Mouse (Mus musculus): ENCODE measurements at regions not wholly inside any gene's neighbourhood (a gene's known extent, or its start where the extent isn't known, plus 50 kb on each side); places are given as distances from the start of the nearest gene placed in this dataset.

DNA sequence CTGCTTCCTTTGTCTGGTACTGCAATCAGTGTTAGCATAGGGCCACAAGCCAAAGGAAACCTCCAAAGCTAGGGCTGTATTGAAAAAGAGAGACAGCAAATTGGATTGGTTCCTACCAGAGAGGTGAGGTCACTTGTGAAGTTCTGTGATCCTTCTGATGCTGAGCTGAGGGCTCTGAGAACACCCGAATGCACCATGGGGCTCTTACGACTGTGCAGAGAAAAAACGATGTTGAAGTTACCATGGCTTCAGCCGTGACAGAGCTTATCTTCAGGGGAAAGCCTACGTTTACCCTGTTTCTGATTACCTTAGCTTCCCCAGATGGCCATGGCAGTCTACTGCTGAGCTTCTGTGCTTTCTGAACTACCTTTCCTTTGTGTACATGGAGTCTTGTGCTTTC lies 53.9 kb upstream of the Fmo9 start:
- DNase-seq = no peak

DNA sequence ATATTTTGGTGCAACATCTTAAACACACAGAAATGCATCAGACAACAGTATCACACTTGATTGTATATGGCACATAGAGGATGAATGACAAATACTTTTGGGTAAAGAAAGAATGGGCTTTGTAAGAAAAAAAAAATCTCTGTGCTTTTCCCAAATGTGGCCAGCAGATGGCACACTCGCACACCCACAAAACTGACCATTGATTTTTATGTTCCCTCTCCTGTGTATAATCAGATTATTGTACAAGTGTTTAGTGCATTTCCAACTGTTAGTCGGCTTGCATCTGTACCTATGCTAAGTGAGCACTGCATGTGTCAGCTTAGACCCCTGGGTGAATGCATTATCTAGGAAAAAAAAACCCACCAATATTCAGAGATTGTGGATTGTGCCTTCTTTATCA lies 56.4 kb upstream of the Fmo9 start:
- no peak for DNase-seq

DNA sequence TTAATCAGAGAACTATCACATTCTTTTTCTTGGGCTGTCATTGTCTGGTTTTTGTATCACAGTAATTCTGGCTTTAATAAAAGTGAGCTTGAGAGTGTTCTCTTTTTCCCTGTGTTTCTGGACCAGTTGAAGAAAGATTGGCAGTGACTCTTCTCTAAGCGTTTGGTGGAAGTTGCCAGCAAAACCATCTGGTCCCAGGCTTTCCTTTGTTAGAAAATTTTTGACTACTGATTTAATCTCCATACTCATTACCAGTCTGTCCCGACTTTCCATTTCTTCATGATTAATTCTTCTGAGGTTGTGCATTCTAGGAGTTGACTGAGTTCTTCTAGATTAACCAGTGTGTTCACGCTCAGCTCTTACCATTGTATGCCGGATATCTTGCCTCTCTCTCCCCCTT lies 68.6 kb upstream of the Fmo9 start:
- DNase-seq = no peak

DNA sequence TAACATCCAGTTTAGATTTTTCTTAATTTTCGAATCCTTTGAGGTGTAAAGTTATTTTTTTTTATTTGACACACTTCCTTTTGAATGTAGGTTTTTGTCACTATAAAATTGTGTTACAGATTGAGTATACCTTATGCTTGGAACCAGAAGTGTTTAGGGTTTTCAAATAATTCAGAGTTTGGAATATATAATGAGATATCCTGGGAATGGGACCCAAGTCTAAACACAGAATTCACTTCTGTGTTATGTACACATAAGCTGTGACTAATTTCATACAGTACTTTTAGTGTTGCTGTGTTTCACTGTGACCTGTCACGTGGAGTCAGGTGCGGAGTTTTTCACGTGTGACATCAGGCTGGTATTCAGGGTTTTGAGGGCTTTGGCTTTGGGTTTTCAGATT lies 69.1 kb upstream of the Fmo9 start:
- DNase-seq = no peak

DNA sequence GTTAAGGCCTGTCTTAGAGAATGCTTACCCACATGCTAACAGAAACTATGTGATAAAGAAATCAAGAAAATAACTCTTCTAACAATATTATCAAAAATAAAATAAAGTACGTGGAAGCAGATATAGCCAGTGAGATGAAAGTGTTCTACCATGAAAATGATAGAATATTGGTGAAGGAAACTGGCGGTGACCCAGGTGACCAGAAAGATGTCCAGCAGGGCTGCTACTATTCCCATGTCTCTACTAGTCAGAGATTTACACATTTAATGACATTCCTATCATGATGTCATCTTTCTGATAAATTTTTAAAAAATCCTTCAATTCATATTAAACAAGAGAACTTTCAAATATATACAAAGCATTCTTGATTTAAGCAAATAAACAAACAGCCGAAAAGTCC lies 69.8 kb upstream of the Fmo9 start:
- no peak for DNase-seq

DNA sequence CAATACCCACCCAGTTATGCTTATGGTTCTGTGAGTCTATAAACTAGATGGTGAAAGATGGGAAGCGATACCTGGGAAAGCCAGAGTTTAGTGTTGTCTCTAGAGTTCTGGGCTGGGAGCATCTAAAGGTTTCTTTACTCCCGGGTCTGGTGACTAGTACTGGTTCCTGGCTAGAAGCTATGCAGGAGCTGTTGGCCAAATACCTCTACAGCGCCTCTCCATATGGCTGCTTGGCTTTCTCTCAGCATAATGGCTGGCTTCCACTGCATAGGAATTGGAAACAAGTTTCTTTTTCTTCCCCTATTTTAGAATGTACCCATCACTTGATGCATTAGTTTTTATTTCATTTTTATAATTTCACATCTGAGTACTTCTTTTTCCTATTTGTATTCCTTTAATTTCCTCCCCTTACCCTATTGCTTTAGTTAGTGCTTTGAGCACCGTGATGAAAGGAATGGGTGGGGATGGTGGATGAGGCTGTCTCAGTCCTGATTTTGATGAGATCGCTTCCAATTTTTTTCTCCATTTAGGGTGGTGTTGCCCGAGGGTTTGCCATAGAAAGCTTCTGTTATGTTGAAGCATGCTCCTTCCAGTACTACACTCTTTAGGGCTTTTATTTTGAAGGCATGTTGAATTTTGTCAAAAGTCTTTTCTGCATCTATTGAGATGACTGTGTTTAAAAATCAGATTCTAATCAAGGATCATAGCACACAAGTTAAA lies 71.5 kb upstream of the Fmo9 start:
- no peak for DNase-seq

DNA sequence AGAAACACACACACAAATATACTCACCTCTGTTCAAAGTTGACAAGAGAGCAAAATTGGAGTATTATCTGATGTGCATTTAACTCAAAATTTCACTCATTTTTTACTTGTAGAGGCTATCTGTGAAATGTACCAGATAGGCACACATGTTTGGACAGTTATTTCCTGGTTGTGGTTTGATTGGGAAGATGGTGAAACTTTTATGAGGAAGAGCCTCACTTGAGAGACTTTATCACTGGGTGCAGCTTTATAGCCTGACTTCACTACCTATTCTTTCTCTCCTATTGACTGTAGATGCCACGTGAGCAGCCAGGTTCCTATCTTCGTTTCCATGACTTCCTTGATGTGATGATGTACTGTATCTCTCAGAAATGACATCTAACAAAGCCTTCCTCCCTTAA lies 77.3 kb upstream of the Fmo9 start:
- no peak for DNase-seq

DNA sequence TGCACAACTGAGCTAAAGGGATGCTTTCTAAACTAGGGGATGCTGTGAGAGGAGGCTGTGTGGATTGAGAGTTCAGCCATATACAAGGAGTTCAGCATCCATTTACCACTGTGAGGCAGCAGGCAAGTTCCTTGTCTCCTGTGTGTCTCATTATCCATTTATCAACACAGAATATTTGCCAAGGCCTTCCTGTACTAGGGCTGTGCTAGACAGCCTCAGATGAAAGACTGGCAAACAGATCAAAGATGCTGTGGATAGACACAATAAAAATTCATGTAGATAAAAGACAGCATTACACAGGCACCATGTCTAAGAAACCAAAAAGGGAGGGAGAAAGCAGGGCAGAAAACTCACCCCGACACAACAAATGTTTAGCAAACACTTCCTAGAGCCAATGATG lies 91.5 kb upstream of the Fmo9 start:
- DNase-seq = no peak

DNA sequence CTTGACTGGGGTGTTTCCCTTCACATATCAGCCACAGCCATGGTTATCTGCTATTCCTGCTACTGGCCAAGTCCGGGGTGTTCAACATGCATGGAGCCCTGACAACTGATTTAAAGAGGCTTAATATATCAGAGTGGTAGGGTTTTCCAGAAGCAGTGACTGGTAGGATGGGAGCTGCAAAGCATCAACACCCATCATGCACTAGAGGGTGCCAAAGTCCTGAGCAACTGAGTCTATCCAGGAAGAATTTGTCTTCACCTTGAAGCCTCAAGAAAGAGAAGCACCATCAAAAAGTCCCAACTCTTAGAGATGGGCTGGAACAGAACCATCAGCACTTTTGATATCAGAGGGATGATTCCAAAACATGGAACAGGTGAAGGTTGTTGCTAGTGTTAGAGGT lies 100.5 kb upstream of the Fmo9 start:
- peak; percentile 8 for DNase-seq

DNA sequence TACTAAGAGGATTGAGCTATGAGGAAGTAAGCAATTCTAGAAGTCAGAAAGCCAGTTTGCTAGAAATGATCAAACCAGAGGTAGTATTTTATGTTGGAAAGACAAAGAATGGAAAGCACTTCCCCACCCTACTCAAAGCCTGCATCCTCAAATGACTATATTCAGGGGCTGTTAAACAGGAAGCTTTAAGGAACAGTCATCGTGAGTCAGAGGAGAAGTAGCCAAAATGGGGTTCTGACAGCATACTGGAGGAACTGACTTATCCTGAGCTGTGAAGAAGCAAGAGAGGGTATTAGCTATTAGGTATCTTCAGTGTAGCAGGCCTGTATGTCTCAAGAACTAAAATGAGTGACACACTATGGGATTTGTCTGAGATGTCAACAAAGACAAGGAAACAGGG lies 106.3 kb upstream of the Fmo9 start:
- DNase-seq = no peak

DNA sequence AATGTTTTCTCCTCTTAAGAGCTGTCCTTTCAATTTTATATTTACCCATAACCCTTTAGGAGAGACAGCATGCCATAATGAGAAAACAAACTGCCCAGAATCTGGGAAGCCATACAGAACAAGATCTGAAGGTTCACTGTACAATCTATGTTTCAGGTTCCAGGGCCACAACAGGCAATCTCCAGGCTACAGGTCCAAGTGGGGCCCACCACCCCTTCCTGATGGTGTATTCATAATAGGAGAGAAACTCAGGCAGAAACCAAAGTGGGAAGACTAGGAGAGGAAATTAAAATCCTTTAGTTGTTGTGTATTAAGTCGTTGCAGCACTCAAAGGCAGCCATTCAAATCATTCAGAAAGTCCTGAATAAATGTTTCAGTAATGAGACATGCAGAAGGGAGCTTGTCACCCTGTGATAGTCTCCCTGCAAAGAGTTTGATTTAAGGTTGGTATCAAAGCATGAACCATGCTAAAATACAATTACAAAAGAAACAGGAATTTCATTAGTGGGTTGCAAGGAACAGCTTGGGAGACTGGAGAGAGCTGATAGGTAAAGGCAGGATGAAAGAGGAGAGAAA lies 107.3 kb upstream of the Fmo9 start:
- no peak for DNase-seq

DNA sequence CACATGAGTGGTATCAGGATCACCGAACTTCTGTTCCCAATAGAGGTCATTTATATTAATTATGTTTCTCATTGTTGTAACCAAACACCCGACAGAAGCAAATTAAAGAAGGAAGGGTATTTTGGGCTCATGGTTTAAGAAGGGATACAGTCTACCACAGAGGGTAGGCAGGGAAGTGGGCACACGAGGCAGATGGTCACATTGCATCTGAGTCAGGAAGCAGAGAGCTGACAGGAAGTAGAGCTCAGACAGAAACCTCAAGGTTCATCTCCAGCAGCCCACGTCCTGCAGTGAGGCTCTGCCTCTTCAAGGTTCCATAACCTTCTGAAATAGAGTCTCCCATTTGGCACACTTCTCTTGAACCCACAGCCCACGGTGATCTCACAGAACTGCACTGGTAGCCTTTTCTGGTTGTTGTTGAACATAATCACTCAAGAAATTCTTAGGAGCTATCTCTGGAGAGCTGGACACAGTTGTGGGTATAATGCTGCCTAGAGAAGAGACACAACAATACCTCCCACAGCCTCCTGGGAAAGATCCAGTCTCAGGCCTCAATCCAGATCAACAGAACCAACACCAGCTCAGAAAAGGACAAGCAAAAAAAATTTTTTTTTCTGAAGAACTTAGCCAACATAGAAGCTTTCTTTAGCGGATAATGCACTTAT lies 111.5 kb upstream of the Fmo9 start:
- no peak for DNase-seq

DNA sequence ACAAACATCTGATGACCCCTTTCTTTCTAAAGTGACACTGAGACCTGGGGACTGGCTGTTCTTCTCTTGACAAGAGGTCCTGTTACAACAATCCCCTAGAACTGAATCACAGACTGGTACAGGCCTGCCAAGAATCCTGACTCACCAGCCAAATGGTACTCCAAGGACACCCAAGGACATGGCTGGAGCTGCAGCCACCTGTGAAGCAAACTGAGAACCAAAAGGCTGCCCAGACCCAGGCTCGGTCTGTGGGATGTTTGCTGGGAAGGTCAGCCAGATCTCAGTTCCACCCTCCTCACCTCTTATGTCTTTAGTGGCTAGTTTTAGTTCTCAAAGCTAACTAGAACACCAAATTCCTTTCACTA lies 112.1 kb upstream of the Fmo9 start:
- DNase-seq = peak; percentile 20

DNA sequence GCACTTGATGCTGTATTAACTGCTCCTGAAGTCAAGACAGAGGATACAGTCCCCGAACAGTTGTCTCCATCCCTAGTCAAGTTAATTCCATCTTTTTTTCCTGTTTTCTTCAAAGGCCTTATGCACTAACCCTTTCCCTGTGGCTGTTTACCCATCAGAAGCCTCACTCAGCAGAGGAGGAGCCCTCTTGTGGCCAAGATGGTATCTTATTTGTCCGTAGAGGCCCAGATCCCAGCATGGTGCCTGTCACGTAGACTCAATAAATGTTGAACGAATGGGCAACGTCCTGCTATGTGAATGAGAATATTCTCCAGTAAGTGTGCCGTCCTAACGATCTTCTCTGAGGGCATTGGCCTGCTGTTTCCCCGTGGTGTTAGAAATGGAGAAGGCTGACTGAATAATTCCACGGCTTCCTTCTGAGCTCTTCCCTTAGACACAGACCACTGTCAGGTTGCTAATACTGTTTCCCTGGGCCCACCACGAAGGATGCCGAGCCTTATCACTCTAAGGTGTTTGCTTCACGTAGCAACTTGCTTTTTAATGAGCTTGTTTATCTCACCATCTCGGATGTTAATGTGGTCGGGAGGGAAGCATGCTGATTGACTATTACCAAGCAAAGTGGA lies 113.1 kb upstream of the Fmo9 start:
- DNase-seq = no peak

DNA sequence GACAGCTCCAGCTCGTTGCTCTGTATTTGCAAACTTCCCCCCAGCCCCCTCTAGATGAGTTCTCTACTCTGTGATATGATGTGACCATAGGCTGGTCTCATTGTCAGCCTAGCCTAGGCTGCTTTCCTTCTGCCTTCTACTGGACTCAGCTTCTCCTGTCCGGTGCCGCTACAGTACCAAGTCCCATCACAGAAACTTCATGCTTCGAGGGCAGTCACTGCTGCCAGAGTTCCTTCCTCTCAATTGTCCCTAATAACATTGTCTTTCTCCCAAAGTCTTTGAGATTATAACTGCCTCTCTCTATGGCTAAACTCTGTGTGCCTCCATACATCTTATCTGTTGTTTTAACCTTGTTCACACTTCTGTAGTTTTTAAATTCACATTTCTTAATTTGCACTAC lies 114.0 kb upstream of the Fmo9 start:
- no peak for DNase-seq

DNA sequence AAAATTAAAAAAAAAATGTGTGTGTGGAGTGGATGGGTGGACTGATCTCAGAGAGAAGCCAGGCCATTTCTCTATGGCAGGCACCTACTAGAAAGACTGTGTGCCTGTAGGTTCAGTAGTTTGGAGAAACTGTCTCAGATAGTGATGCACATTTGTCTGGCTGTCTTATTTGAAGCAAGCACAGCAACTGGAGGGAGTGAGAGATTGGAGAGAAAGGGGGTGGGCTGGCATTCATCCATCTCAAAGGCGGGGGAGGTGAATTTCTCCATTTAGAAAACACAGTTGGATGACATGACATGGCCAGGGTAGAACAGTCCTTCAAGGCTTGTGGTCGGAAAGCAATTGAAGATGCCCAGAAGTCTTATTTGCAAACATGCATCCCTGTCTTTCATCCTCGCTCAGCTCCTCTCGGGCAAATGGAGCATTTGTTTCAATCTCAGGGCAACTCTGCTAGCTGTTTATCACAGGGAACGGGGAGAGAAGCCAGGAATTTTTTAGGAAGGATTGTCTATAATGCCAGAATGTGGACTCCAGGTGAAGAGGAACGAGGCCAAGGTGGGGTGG lies 114.8 kb upstream of the Fmo9 start:
- DNase-seq = no peak

DNA sequence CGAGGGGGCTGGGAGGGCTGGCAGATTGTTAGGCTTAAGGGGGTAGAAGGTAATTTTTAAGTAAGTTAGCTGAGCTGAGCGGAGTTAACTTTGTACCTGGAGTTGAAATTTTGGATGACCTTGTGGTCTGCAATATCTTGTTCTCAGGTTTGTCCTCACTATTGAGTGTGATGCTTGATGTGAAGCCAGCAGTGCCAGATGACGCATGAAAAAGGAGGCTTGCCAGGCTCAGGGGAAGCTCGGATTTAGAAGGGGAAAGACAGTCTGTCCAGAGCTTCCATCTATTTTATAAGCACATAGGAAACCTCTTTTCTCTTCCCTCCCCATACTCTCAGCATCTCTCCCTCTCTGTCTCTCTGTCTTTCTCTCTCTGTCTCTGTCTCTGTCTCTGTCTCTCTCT lies 115.3 kb upstream of the Fmo9 start:
- DNase-seq = no peak

DNA sequence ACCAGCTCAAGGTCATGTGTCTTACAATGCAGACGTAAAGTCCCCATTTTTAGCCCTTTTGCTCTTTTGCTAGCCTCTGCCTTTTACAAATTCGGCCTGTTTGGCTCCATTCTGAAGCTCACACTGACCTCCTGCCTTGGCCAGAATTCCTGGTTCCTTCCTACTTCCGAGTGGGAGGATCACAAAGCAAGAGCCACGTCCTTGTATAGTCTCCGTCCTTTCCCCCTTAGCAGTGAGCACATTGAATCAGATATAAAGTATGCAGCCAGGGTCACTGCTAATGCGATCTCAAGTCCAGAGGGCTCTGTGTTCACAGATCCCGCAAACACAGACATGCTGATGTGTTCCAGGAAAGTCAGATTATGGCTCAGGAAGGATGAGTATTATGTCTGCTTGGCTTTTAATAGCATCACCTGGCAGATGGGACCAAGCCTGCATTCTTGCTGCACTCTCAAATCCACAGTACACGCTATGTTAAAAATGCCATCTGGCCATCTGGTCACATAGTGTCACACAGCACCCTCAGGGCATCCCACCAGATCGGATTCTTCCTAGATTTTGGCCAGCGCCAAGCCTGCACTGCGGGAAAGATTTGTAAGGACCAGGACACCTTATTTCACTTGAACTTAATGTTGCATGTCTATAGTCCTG lies 119.4 kb upstream of the Fmo9 start:
- DNase-seq = no peak

DNA sequence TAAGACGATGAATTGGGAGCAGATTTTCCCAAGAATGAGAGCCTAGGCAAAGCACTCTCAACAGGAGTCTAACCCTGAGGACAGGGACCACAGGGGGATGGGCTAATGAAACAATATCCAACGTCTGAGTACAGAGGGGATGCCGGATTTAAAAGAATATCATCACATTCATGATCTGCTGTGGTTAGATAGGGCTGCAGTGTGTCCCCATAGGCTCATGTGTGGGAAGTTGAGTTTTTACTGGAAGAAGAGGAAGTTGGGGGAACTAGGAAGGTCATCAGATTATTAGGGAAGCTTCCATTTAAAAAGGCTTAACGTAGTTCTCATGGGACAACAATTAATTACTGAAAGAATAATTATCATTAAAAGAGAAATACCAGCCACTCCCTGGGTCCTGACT lies 120.3 kb upstream of the Fmo9 start:
- DNase-seq = no peak

DNA sequence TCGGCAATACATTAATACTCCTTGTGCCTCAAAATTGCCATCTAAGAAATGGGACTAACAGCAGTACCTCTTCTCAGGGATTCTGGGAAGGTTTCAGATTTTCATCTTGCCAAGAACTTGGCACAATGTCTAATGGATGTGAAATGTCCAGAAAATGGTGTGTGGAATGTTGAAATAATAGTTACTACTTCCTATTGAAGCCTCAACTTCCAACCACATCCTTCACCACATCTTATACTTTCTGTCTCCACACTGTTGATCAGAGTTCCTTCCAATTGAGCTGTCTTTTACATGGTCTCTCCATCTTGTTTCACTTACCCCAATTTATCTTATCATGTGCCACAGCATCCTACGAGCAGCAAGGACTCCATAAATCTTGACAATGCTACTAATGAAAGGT lies 122.3 kb upstream of the Fmo9 start:
- no peak for DNase-seq

DNA sequence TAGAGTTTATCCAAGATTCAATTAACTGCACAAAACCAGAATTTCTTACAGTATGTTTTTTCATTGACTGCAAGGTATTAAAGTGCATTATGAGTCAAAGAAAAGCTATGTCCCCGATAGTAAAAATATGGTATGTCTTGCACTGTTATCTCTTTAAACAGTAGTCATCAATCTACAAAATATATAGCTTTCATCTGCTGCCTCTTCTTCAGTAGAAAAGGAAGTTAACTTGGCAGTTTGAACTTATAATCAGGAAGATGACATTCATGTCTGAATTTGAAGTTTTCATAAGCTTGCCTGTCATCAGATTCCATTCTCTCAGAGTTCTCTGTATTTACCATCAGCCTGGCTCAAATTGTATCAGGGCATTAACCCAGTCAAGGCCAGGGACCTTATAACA lies 122.7 kb upstream of the Fmo9 start:
- no peak for DNase-seq

DNA sequence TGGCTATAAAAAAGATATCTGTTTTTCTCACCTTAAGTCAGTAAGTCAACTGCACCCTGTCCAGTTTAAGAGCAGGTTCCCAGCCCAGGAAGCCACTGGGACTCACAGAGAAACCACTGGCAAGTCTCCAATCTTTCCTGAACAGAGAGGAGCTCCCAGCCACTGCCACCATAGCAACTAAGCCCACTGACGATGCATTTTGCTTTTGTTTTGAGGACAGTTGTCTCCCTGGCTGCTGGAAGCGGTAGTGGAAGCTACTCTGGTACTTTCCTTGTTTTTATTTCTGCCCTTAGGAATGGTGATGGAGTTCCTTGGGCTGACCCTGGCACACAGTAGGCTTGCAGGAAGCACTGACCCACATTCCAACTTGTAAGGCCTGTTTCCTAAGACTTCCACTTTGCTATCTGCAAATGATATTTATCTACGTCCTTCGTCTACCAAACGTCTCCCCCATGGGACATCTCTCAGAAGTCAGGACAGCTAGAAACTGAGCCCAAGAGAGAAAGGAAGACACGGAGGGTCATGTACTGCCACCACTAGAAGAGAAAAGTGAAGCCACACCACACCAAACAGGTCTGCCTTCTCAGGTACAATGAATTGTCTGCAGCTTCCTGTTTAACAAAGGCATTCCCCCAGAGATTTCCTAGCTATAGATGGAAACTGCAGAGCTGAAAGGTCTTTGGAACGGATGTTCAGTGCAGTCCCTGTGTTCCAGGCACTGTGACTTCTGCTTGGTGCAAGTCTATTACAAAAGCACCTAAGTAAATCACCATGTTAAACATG lies 125.7 kb upstream of the Fmo9 start:
- DNase-seq = no peak
